Mouse (Mus musculus): ENCODE data around the gene Rnf2. TPM values are rescaled to one million over a fixed set of nuclear protein-coding genes. Genes with fewer than 3 reads are reported as not detected.

The Rnf2 gene
- polyA plus RNA-seq, 1 experiment = 14.1 TPM

- Histone ChIP-seq H3K4me3 (peak within 1 kb of the TSS; percentile 66), H3K79me2 (ENCODE audit: control insufficient read depth, insufficient read depth) (peaks cover 57% of the 10 kb centered on the region), H3K36me3 (ENCODE audit: control insufficient read depth, insufficient read depth) (peaks cover under 1% of the 10 kb centered on the region), H3ac (ENCODE audit: control insufficient read depth, insufficient read length) (peak within 1 kb of the TSS; percentile 50), H3K27me3 (ENCODE audit: control insufficient read depth, insufficient read depth, insufficient read length) (no peaks in the 10 kb centered on the region), H3K4me2 (ENCODE audit: low read depth) (peak within 1 kb of the TSS; percentile 87)
- TF ChIP-seq MYOG (IDR thresholded peaks at IDR 0.05; ENCODE audit: control insufficient read depth in 1 of 3, insufficient read depth in 1 of 3, insufficient read length in 2 of 3, low read depth in 2 of 3) = no peak
- TF ChIP-seq TCF3 (IDR thresholded peaks at IDR 0.05; ENCODE audit: insufficient read length, low read depth) = no peak
- peak; percentile 84 for TF ChIP-seq POLR2A (IDR thresholded peaks at IDR 0.05; ENCODE audit: insufficient read length, low read depth)
- peak; percentile 57 for TF ChIP-seq SRF (IDR thresholded peaks at IDR 0.05; ENCODE audit: control insufficient read depth, insufficient read length, low read depth)
- TF ChIP-seq TCF12 (IDR thresholded peaks at IDR 0.05; ENCODE audit: insufficient read depth, poor library complexity, severe bottlenecking) = no peak
- TF ChIP-seq E2F4 (IDR thresholded peaks at IDR 0.05; ENCODE audit: insufficient read depth) = no peak
- peak; percentile 97 for TF ChIP-seq POLR2AphosphoS2 (IDR thresholded peaks at IDR 0.05; ENCODE audit: insufficient read length, low read depth)
- no peak for TF ChIP-seq CEBPB (IDR thresholded peaks at IDR 0.05; ENCODE audit: insufficient read depth, poor library complexity, severe bottlenecking)
These were observed 72.2 kb downstream of the Rnf2 start, which contains the start of the genes Swt1 and Trmt1l for GRCm38 (mm10) chr1:151428263-151429221. Gene Swt1, minus strand, starts transcription at chr1:151428455. Gene Trmt1l, plus strand, starts transcription at chr1:151428542.

DNA sequence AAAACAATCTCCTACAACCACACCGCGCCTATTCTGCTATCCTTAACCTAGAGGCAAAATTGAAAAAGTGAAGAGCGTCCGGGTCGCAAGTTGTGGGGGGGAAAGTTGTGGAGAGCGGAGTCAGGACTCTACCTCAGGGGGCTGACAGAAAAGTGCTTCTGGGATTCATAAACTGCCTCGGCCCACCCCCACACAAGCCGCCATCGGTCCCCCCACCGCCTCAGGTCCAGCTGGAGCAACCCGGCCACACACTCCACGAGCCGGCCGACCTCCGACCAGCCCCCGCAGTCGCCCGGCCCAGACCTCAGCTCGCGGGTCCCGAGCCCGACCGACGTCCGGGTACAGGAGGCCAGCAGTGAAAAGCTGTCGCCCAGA, 72.9 kb downstream of the Rnf2 start:
- Histone ChIP-seq H3ac (ENCODE audit: control insufficient read depth, insufficient read length) (peak overlapping the region; percentile 50), H3K36me3 (ENCODE audit: control insufficient read depth, insufficient read depth) (peaks cover 7% of the 10 kb centered on the region), H3K27me3 (ENCODE audit: control insufficient read depth, insufficient read depth, insufficient read length) (no peaks in the 10 kb centered on the region), H3K79me2 (ENCODE audit: control insufficient read depth, insufficient read depth) (peaks cover 57% of the 10 kb centered on the region), H3K4me2 (ENCODE audit: low read depth) (peak overlapping the region; percentile 87), H3K4me3 (peak overlapping the region; percentile 66)
- TF ChIP-seq MYOD1 (IDR thresholded peaks at IDR 0.05; ENCODE audit: control insufficient read depth in 1 of 3, insufficient read length in 2 of 3, low read depth in 2 of 3) (no peak), TCF3 (IDR thresholded peaks at IDR 0.05; ENCODE audit: insufficient read length, low read depth) (no peak), MYOG (IDR thresholded peaks at IDR 0.05; ENCODE audit: control insufficient read depth in 1 of 3, insufficient read depth in 1 of 3, insufficient read length in 2 of 3, low read depth in 2 of 3) (no peak)

DNA sequence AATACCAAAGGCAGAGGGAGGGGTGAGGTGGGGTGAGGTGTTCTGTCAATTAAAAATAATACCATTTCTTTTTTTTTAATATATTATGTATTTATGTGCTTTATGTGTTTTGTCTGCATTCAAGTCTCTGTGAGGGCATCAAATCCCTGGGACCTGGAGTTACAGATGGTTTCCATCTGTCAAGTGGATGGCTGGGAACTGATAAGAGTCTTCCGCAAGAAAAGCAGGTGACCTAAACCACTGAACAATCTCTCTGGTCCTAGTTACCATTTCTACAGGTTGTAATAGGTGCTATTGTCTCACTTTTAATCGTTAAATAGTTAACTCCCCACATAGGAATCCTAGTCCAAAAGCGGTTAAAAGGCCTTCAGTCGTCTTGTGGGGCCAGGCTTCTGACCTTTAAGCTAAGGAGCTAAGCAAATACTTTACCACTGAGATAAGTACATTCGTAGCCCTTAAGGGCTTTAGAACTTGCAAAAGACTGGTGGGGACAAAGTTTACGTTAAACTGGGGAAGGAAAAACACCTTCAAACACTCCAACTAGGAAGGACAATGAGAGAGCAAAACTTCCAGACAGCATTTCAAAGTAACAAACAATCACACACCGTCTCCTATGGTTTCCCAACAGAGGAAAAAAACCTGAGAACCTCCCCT, 73.7 kb downstream of the Rnf2 start:
- no peaks in the 10 kb centered on the region for H3K27me3 ChIP-seq (ENCODE audit: control insufficient read depth, insufficient read depth, insufficient read length)
- TF ChIP-seq SRF (IDR thresholded peaks at IDR 0.05; ENCODE audit: control insufficient read depth, insufficient read length, low read depth) (no peak), TCF12 (IDR thresholded peaks at IDR 0.05; ENCODE audit: insufficient read depth, poor library complexity, severe bottlenecking) (no peak), MYOD1 (IDR thresholded peaks at IDR 0.05; ENCODE audit: control insufficient read depth in 1 of 3, insufficient read length in 2 of 3, low read depth in 2 of 3) (no peak), POLR2A (IDR thresholded peaks at IDR 0.05; ENCODE audit: insufficient read length, low read depth) (no peak), MYOG (IDR thresholded peaks at IDR 0.05; ENCODE audit: control insufficient read depth in 1 of 3, insufficient read depth in 1 of 3, insufficient read length in 2 of 3, low read depth in 2 of 3) (no peak), POLR2AphosphoS2 (IDR thresholded peaks at IDR 0.05; ENCODE audit: insufficient read length, low read depth) (no peak), MAX (IDR thresholded peaks at IDR 0.05; ENCODE audit: low read depth) (no peak), E2F4 (IDR thresholded peaks at IDR 0.05; ENCODE audit: insufficient read depth) (no peak), CEBPB (IDR thresholded peaks at IDR 0.05; ENCODE audit: insufficient read depth, poor library complexity, severe bottlenecking) (no peak), USF1 (IDR thresholded peaks at IDR 0.05; ENCODE audit: low read depth) (no peak), REST (IDR thresholded peaks at IDR 0.05; ENCODE audit: insufficient read depth, insufficient read length) (no peak), TCF3 (IDR thresholded peaks at IDR 0.05; ENCODE audit: insufficient read length, low read depth) (no peak)
- peak overlapping the region; percentile 87 for H3K4me2 ChIP-seq (ENCODE audit: low read depth)
- peaks cover 15% of the 10 kb centered on the region for H3K36me3 ChIP-seq (ENCODE audit: control insufficient read depth, insufficient read depth)
- peak overlapping the region; percentile 50 for H3ac ChIP-seq (ENCODE audit: control insufficient read depth, insufficient read length)
- H3K79me2 ChIP-seq (ENCODE audit: control insufficient read depth, insufficient read depth) = peaks cover 57% of the 10 kb centered on the region
- peak overlapping the region; percentile 66 for H3K4me3 ChIP-seq

- Histone ChIP-seq H3K36me3 (ENCODE audit: control insufficient read depth, insufficient read depth) (peaks cover 28% of the 10 kb centered on the region), H3K27me3 (ENCODE audit: control insufficient read depth, insufficient read depth, insufficient read length) (no peaks in the 10 kb centered on the region), H3K4me2 (ENCODE audit: low read depth) (no peak overlapping the region), H3K79me2 (ENCODE audit: control insufficient read depth, insufficient read depth) (peaks cover 28% of the 10 kb centered on the region), H3ac (ENCODE audit: control insufficient read depth, insufficient read length) (no peak overlapping the region), H3K4me3 (no peak overlapping the region)
- TF ChIP-seq MYOG (IDR thresholded peaks at IDR 0.05; ENCODE audit: control insufficient read depth in 1 of 3, insufficient read depth in 1 of 3, insufficient read length in 2 of 3, low read depth in 2 of 3) (no peak), POLR2A (IDR thresholded peaks at IDR 0.05; ENCODE audit: insufficient read length, low read depth) (no peak), TCF3 (IDR thresholded peaks at IDR 0.05; ENCODE audit: insufficient read length, low read depth) (no peak), TCF12 (IDR thresholded peaks at IDR 0.05; ENCODE audit: insufficient read depth, poor library complexity, severe bottlenecking) (no peak), CEBPB (IDR thresholded peaks at IDR 0.05; ENCODE audit: insufficient read depth, poor library complexity, severe bottlenecking) (no peak), E2F4 (IDR thresholded peaks at IDR 0.05; ENCODE audit: insufficient read depth) (no peak)
These were observed 78.6 kb downstream of the Rnf2 start for GRCm38 (mm10) chr1:151422178-151422577.

Measured in myocyte (in vitro differentiated cells).